Mouse (Mus musculus): Measurements from ENCODE around the gene Gm20594.

Gene Gm20594

GRCm38 (mm10) chr6:79817616-79818015, at the start of gene Gm20594:
TSS of gene Gm20594 (plus strand) at chr6:79817916.
- no peak for DNase-seq (ENCODE audit: low spot score in 2 of 2)

DNA sequence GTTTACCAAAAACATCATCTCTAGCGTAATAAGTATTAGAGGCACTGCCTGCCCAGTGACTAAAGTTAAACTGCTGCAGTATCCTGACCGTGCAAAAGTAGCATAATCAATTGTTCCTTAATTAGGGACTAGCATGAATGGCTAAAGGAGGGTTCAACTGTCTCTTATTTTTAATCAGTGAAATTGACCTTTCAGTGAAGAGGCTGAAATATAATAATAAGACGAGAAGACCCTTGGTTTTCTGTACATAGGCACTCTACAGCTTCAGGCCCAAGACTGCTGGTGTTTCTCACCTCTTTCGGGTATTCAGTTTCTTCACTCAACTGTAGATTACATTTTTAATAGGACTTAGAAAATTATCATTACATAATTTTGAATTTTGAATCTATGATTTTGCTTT, 398 bp downstream of the Gm20594 start:
- no peak for DNase-seq (ENCODE audit: low spot score in 2 of 2)

DNA sequence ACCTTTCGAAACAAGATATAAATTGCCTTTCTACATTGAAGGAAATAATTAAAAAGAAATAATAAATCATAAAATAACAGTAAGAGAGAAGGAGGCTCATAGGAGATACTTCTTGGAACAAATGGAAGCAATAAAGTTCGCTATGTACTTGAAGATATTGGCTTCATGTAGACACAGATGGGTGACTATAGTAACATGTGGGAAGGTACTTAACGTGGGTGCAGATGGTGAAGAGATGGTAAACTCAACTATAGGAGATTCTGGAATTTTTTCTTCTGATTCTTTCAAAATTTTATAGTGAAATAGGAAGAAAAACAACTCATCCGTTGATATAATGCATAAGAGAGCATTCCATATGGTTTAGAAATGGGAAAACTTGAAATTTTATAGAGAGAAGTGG, 16.1 kb downstream of the Gm20594 start:
- no peak for DNase-seq (ENCODE audit: low spot score in 2 of 2)

- no peak for DNase-seq (ENCODE audit: low spot score in 2 of 2)
These were observed 29.1 kb downstream of the Gm20594 start for GRCm38 (mm10) chr6:79846829-79847228.

Data from frontal cortex, postnatal 10 days (tissue).